Mouse (Mus musculus): ENCODE results near the gene Frem1.

Frem1 gene

DNA sequence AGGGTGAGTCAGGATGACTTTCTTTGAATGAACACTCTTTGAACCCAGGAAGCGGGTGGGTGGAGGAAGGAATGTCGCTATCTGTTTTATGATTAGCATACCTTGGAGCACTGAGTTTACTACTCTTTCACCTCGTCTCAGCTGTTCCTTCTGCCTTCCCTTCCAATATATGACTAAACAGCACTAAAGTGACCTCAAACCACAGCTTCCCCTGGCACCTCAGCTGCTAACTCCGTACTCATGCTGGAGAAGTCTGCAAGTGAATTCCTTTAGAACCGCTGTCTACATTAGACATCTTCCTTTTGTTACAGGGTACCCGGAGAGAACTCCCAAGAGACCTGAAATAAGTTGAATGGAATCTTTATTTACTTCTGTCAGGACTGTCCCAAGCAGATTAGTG is 181.2 kb downstream of the Frem1 start:
- no peak for DNase-seq (ENCODE audit: low read depth)

DNA sequence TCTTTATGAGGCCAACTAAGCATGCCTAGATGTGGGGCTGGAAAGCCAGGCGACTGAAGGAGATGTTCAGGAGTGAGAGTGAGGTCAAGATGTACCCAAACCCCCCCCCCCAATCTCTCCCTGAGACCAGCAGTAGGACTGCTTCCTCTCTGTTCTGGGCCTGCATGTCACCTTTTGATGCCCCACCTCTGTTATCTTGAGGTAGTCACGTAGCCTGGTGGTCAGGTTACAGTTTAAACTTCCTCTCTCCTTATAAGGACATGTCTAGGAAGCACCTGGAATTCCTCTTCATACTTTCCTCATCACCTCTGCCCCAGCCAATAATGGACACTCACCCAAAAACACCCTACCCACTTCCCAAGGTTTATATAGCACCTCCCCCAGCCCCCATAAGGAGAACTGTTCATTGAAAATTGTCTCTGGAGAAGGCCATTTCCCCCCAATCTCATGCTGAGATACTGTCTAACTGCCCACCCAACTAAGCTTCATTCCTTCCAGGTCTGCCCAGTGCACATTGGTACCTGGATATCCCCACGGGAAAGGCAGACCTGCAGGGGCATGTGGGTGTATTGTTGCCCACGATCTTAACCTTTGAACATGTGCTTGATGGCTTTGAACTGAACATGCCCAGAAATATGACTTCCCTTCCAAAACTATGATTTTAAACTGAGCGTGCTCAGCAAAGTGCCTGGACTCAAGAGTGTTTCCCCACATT is 184.3 kb downstream of the Frem1 start:
- no peak for DNase-seq (ENCODE audit: low read depth)

- DNase-seq (ENCODE audit: low read depth), result no peak
Observed at GRCm38 (mm10) chr4:82867111-82867510, 185.0 kb downstream of the Frem1 start.

GRCm38 (mm10) chr4:82864974-82865699 is 187.0 kb downstream of the Frem1 start:
- no peak for DNase-seq (ENCODE audit: low read depth)

DNA sequence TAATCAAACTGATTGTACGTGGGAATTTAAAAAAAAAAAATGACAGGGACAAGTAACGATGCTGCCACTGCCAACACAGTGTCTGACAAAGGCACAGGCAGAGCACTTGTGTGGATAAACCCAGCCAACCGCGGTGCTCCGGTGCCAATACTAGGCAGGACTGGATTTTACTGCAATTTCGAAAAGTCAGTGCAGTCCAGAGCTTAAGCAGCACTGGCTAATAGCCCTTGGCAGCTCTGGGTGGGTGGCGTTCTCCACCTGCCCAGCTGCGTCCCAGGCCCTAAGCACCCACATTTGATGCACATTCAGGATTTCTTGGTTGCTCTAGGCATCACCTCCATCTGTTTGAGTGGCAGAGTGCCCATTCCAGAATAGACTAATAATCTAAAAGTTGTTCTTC is 188.8 kb downstream of the Frem1 start:
- DNase-seq (ENCODE audit: low read depth), result no peak

- DNase-seq (ENCODE audit: low read depth), result no peak
Observed at GRCm38 (mm10) chr4:82861451-82861850, 190.7 kb downstream of the Frem1 start.

GRCm38 (mm10) chr4:82860566-82860965 is 191.6 kb downstream of the Frem1 start:
- no peak for DNase-seq (ENCODE audit: low read depth)

DNA sequence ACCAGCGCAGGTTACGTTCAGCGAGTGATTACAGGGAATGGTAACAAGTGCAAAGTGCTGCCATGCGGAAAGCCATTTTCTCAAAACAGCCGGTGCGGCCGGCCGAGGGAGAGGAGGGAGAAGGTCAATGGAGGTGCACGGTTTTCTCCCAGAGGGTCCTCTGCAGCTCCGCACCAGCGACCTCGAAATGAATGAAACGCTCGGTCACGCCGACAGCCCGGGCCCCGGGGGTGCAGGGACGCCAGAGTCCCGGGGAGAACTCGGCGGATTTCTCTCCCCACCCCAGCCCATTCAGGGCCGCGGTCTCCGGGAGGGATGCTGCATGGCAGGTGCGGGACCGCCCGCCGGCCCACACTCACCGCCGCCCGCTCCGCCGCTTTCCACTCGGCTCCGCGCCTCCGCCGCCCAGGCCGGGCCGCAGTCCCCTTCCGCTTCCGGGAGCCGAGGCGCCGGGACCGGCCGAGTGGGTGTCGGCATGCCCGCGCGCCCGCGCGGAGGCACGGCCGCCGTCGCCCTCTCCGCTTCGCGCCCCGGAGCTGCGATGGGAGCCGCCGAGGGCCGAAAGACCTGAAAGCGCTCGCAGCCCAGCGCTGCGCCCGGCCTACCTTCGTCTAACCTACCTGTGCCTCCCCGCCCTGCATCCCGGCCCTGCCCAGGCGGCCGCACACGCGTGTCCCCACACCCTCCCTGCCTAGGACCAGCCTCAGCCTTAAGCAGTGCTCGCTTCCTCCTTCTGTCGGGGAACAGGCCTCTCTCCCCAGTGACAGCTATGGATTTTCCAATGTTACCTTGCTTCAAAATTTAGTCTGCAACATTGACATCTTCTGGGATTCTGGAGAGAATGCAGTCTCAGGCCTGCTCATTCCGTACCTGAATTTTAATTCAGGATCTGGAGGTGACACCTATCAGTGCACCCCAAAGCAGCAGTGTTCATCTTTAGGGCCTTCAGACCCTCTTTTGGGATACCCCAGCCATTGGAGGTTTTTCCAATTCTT is 192.7 kb downstream of the Frem1 start, which contains the start of gene Zdhhc21:
Gene Zdhhc21, minus strand, starts transcription at position 828 of the 995 bp plus-strand sequence.
- DNase-seq (ENCODE audit: low read depth), result no peak

- DNase-seq (ENCODE audit: low read depth), result no peak
Observed at GRCm38 (mm10) chr4:82858431-82859010, 193.6 kb downstream of the Frem1 start.

- no peak for DNase-seq (ENCODE audit: low read depth)
Observed at GRCm38 (mm10) chr4:82856986-82857385, 195.2 kb downstream of the Frem1 start.

DNA sequence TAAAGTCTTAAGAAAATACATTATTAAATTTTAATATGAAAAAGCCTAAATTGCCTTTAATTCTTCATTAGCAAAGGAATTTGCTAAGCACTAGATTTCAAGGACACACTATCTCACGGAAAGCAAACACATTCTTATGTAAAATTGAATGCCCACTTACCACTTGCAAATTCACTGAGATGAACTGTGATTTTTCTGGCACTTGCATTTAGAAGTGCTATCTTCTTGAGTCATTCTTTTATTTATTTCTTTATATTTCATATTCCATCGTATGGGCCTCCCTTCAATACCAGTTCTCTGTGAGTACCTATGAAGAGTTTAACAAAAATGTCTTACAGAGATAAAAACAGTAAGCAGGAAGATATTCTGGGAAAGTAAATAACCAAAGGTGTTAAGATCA is 198.3 kb downstream of the Frem1 start:
- no peak for DNase-seq (ENCODE audit: low read depth)

- no peak for DNase-seq (ENCODE audit: low read depth)
Observed at GRCm38 (mm10) chr4:82848552-82849234, 203.4 kb downstream of the Frem1 start.

Data from c-Kit-positive CD71-negative TER-119-negative erythroid progenitor cells, embryonic 14.5 days (primary cell).